Mouse (Mus musculus) B cell, adult 2 months (primary cell): ENCODE results near the gene Hnrnpll.
"Not testable (repeated sequence)": the region's sequence is repeated elsewhere in the genome, so short reads cannot be mapped to it uniquely, and the experiment has no call there.

ENCODE experiments used
- DNase-seq, 2 experiments: peaks; one replicate each; pipeline ENCODE4 v3.0.0; 2022

Gene Hnrnpll

GRCm38 (mm10) chr17:80058501-80058900, 3.6 kb downstream of the Hnrnpll start:
- DNase-seq, result no peak

- no peak for DNase-seq
These were observed 8.0 kb downstream of the Hnrnpll start for GRCm38 (mm10) chr17:80053931-80054734.

- DNase-seq, result no peak
These were observed 10.5 kb downstream of the Hnrnpll start for GRCm38 (mm10) chr17:80051682-80052081.

DNA sequence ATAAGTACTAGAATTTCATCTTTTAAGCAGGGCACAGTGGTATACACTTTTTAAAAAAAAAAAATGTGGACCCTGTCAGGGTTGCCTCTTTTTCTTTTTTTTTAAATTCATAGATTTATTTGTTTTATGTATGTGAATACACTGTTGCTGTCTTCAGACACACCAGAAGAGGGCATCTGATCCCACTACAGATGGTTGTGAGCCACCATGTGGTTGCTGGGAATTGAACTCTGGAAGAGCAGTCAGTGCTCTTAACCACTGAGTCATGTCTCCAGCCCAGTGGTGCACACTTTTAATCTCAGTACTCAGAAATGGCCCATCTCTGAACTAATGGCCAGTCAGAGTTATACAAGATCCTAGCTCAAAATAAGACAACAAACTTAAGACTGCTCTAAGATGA, 12.8 kb downstream of the Hnrnpll start:
- DNase-seq, result not testable (repeated sequence)

- DNase-seq, result peak; percentile 78 to 82
These were observed 13.9 kb downstream of the Hnrnpll start for GRCm38 (mm10) chr17:80048230-80048629.

GRCm38 (mm10) chr17:80041739-80042138, 20.4 kb downstream of the Hnrnpll start:
- no peak for DNase-seq

DNA sequence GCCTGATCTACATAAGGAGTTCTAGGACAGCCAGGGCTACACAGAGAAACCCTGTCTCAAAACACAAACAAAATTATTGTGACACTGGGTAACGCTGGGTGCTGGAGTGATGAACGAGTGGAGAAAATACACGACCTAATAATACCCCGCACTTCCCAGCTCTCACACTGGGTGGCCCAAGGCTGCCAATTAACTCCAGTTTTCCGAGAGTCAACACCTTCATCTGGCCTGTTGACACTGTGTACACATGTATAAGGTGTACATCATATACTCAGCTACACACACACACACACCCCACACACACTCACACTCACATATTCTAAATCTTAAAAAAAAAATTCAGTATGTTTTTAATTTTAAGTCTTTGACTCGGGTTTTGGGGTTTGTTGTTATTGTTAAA, 33.5 kb downstream of the Hnrnpll start:
- no peak for DNase-seq

GRCm38 (mm10) chr17:80026189-80026936, 35.8 kb downstream of the Hnrnpll start:
- DNase-seq, result no peak

GRCm38 (mm10) chr17:80022090-80022489, 40.0 kb downstream of the Hnrnpll start:
- no peak for DNase-seq

DNA sequence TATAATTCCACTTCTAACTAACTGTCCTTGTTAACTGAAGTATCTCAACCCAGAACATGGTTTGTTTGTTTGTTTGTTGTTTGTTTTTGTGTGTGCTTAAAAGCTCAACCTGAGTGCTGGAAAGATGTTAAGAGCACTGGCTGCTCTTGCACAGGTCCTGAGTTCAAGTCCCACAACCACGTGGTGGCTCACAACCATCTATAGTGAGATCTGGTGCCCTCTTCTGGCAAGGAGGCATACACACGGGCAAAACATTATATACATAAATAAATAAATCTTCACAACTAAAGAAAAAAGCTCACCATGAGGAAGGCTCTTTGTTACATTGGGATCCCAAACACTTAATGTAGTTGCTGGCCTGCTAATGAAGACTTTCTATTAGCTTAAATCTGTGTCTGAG, 41.6 kb downstream of the Hnrnpll start:
- DNase-seq, result no peak

- DNase-seq, result no peak
These were observed 43.1 kb downstream of the Hnrnpll start for GRCm38 (mm10) chr17:80018976-80019541.

GRCm38 (mm10) chr17:80018239-80018975, 43.7 kb downstream of the Hnrnpll start:
- DNase-seq, result no peak

DNA sequence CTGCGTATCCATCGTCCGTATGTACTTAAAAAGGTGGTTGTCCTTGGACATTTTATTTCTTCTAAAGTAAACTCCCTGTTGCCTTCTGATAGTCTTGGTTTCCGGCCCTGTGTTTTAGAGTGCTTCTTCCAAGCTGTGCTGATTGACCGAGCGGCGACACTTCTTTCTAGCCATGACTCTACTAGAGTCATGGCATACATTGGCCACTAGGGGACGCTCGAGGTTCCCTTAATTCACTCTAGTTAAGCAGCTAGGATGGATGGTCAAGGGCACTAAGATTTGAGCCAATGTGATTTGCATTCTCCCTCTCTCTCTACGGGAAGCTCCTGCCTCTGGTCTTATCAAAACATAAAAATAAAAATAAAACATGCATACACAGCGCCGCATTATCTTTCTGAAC, 44.7 kb downstream of the Hnrnpll start:
- DNase-seq, result peak; percentile 61 to 64

DNA sequence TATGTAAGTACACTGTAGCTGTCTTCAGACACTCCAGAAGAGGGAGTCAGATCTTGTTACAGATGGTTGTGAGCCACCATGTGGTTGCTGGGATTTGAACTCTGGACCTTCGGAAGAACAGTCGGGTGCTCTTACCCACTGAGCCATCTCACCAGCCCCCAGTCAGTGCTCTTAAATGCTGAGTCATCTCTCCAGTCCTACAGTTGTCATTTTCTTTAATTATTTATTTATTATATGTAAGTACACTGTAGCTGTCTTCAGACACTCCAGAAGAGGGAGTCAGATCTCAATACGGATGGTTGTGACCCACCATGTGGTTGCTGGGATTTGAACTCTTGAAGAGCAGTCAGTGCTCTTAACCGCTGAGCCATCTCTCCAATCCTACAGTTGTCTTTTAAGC, 45.7 kb downstream of the Hnrnpll start:
- DNase-seq, result not testable (repeated sequence)

DNA sequence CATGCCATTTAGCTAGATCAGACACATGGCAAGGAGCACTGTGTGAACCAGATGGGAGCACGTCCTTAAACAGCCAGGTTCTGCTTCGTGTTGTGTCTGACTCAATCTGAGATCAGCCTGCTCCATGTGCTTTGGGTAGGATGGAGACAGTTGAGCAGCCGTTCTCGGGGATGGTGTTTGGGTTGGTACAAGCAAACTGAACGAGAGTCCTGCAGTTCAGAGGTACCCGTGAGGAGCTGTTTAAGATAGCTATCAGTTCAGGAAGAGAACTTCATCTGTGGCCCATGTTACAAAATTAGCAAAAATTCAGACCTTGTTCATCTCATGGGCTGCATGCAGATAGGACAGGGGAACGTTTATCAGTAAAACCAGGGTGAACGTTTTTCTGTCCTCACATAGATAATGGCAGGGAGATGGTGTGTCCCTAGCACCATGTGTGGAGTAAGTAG, 47.7 kb downstream of the Hnrnpll start:
- no peak for DNase-seq

DNA sequence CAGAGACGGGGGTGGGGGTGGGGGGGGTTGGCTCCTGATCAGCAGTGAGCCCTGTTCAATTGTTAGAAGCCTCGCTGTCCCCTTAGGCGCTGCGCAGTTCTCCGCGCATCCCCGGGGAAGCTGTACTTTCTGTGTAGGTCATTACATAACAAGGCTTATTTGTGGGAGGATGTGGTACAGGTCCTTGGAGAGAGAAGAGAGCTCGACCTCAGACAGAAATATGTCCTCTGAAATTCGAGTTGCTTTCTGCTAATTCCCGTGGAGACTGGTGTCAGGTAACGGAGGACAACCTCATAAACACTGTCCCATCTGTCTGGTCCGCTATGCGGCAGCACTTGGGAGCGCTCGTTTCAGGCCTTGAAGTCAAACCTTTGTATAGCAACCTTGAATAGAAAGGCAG, 52.2 kb downstream of the Hnrnpll start:
- DNase-seq, result no peak

- peak in 1 of 2 experiments; percentile 11 for DNase-seq
These were observed 53.3 kb downstream of the Hnrnpll start for GRCm38 (mm10) chr17:80008847-80009246.

- DNase-seq, result peak; percentile 73 to 74
These were observed 57.5 kb downstream of the Hnrnpll start for GRCm38 (mm10) chr17:80004345-80005239.

DNA sequence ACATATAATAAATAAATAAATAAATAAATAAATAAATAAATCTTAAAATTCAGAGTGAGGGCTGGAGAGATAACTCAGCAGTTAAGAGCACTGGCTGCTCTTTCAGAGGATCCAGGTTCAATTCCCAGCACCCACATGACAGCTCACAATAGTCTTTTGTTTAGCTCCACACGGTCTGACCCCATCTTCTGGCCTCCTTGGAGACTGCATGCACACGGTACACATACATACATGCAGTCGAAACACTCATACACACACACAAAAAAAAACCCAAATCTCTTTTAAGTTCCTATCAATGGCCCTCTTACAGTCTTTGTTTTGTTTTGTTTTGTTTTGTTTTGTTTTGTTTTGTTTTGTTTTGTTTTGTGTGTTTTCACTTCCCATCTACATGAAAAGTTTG, 58.3 kb downstream of the Hnrnpll start:
- not testable (repeated sequence) for DNase-seq

GRCm38 (mm10) chr17:80002385-80002852, 59.7 kb downstream of the Hnrnpll start:
- no peak for DNase-seq

DNA sequence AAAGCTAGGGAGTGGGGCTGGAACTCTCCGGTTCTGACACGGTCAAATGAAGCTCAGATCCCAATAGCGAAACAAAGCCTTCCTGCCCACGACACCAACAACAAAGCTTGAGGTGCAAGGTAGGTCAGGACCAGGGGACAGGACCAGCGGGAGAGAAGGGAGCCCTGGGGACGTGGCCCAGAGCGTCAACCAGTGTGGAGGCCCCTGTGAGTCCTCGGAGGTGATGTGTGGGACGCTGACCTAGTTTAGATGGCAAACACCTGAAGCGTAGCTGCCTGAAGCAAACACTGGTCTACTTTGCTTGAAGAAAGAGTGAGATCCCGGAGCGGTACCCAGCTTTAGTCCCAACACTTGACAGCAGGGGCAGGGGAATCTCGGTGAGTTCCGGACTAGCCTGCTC, 62.5 kb downstream of the Hnrnpll start:
- no peak for DNase-seq

DNA sequence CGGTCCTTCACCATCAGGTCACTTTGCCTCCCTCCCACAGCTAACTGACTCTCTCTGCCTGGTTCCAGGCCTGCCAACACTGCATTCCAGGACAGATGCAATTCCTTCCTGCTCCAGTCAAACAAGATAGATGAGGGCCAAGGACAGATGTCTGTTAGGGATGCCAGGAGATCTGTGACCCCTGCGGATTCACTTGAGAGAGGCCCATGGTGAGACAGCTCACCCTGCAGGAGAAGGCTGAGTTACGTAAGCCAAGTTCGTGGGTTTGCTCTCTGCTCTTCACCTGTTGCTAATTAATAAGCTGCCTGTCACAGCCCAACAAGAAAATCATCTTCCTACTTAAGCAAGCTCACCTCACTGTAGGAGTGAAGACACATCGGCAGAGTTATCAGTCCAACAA, 63.1 kb downstream of the Hnrnpll start:
- DNase-seq, result no peak
